Mouse (Mus musculus): Measurements from ENCODE around the gene Gramd1b. TPM values are rescaled to one million over a fixed set of nuclear protein-coding genes. Genes with fewer than 3 reads are reported as not detected.

Gene Gramd1b
- total RNA-seq, 2 experiments from 2014 or later: 11.6 to 15.8 TPM

DNA sequence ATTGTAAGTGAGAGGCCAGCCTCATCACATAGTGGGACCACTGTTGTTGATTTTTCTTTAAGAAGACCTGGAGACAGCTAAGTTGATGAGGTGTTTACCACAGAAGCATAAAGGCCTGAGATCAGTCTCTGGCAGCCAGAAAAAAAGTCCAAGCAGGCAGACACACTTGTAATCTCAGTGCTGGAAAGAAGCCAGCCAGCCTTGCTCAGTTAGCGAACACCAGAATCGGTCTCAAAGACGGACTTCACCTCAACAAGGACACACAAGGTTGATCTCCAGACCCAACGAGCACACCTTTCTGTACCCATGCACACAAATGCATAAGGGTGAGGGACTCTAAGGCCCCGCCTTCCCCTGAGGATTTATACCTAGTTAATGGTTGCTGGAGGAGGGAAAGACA is 125.9 kb downstream of the Gramd1b start:
- intact Hi-C loops (cut with DNase I): no loop called here

DNA sequence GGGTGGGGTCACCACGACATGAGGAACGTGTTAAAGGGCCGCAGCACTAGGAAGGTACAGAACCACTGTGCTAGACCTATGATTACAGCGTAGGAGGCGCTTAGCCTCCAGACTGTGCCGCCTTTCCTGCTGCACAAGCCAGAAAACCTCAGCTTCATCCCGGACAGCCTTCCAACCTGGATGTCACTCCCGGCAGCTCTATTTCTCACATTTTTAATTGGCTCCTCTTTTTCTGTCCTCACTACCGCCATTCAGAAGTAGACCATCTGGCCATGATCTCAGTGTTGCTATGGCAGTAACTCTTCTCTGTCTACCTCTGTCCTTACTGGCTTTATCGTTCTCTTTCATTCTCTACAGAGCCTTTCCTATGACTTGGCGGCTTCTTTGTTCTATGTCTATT is 126.5 kb downstream of the Gramd1b start:
- DNase-seq: no peak
- intact Hi-C loops (cut with DNase I): no loop called here

More for the DNA sequence above, 125.9 kb downstream of the Gramd1b start:
- DNase-seq: no peak

DNA sequence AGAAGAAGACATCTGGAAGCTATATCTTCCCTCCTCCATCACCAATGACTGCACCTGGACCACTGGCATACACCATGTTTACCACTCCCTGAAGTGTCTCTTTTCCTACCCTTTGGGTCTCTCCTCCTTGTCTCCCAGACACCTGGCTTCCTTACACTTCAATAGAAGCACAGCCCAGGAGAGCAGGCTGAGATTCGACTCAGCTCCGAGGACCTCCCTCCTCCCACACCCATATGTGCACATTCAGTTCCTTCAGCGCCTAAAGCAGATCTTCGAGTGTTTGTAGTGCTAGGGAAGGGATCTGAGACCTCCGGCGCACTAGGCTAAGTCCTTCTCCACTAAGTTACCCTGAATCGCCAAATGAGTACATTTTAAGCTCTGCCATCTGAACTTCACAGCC is 127.4 kb downstream of the Gramd1b start:
- intact Hi-C loops (cut with DNase I): no loop called here
- no peak for DNase-seq

DNA sequence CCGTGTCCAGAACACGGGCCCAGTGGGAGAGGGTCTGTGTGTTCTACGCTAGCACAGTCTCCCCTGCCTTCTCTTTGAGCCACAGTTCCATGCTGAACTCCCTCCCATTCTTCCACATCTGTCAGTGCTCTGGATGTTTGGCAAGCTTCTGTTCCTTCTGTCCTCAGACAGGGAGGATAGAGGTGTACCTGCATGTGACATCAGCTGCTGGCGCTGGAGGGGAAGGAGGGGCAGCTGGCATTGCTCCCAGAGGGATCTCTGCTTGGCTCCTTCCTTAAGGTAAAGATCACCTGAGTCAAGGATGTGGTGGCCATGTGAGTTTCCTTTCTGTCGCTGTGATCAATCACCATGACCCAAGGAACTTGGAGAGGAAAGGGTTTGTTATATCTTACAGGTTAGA is 129.4 kb downstream of the Gramd1b start:
- DNase-seq: no peak
- intact Hi-C loops (cut with DNase I): no loop called here

DNA sequence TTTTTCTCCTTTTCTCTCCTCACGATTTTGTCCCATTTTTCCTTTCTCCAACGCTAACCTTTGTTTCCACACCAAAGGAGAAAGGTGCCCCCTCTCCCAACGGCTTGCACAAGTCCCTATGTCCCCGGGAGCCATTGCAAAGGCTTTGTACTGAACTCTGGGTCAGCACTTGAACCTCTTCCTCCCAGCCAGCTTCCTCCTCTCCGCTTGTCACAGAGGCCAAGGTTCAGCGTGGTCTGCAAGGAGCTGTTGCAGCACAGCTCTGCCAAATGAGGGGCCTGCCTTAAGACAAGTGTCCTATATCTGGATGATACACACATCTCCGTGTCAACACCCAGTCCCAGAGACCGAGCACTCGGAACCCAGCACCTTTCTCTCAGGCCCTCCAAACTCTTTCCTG is 130.3 kb downstream of the Gramd1b start:
- DNase-seq: no peak
- intact Hi-C loops (cut with DNase I): no loop called here

DNA sequence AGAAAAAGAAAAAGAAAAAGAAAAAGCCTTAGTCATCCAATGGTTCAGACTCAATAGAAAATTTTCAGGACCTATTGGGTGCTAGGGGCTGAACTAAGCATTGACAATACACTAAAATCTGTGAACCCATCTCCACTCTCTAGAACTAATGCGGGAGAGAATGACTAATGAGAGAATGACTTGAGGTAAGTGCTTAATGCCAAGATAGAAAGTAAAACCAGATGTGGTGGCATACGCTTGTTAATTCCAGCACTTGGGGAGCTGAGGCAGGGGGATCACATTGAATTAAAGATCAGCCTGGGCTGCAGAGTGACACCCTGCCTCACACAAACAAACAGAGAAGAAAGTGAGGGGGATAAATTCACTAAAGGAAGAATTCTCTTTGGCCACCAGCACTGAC is 131.0 kb downstream of the Gramd1b start:
- DNase-seq: no peak
- intact Hi-C loops (cut with DNase I): no loop called here

DNA sequence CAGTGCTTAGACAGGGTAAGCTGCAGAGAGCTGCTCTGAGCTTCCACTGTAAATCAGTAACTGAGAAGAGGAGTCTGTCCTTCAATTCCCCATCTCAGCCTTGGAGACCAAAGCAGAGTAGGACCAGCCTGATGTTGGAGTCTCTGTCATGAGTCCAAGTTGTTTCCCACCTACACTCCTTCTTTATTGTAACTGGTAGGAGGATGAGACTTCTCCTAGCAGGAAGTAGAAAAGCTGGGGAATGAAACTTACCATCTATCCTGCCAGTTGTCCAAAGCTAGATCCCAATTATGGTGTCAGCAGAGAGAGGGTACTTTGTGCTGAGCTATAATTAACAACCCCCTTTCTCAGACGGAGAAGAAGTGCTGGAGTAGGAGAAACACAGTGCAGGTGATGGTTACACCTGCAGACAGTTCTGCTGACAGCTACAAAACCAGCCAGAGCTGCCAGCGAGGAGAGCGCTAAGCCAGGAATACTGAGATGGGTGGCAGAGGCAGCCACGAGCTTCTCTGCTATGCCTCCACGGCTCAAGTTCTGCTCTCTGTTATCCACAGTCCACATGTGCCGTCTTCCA is 131.7 kb downstream of the Gramd1b start:
- intact Hi-C loops (cut with DNase I): no loop called here
- no peak for DNase-seq

DNA sequence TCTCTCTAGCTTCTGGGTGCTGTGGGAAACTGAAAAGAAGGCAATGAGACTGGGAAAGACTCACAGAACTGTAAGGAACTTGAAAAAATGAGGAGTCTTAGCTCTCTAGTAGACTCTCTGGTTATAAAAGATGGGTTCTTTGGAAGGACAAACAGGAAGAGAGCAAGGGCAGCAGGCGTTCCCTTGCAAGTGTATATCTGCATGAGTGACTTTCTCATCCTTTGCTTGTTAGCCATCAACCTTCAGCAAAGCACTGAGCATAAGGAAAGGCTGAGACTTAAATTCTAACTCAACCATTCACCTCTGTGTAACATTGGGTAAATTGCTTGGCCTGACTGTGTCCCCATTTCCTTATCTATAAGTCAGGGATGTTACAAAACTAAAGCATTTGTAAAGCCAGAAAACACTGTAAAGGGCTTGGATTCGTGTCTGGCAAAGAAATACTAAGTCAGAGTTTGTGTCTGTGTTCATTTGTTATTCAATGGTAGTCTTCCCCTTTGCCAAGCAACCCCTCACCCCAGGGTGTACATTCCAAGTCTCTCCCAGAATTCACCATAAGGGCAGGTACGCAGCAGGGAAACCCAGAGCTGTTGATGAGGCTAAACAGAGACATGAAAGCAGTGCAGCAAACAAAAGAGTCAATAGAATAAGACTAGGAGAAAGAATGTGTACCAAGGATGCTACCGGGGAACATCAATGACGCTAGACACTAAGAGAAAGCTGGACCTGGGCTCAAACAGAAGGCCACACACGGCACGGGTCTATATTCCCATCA is 133.5 kb downstream of the Gramd1b start:
- intact Hi-C loops (cut with DNase I): no loop called here
- no peak for DNase-seq

DNA sequence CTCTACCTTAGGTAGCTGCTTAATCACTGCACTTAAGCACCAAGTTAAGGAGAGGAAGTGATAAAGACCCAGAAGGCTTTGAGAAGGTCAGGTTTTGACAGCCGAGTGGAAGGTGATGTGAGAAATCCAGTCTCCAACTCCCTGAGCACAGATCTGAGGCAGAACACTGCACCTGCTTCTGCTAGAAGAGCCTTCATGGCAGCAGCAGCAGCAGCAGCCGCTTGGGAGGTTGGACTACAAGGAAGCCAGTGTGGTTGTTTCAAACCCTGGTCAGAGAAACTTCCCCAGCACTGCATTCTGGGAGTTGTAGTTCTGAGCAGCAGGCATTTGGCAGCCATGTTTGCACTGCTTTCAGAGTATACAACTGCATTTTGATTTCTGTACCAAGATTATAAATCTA is 134.1 kb downstream of the Gramd1b start:
- peak; percentile 58 to 63 for DNase-seq
- intact Hi-C loops (cut with DNase I): no loop called here

DNA sequence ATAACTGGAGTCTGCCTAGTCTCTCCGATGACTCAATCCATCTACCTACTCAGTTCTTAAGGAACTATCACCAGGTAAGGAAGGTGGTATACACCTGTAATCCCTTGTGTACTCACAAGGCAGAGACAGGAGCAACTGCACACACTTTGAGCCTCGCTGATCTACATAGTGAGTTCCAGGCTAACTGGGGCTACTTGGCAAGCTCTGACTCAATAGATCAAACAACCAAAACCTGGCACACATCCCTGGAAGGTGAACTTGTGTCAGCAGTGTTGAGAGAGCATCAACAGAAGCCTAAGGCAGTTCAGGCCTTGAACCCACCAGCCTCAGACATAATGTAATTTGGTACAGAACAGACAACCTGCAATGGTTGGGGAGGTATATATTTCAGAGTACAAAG is 135.0 kb downstream of the Gramd1b start:
- intact Hi-C loops (cut with DNase I): no loop called here
- DNase-seq: no peak

DNA sequence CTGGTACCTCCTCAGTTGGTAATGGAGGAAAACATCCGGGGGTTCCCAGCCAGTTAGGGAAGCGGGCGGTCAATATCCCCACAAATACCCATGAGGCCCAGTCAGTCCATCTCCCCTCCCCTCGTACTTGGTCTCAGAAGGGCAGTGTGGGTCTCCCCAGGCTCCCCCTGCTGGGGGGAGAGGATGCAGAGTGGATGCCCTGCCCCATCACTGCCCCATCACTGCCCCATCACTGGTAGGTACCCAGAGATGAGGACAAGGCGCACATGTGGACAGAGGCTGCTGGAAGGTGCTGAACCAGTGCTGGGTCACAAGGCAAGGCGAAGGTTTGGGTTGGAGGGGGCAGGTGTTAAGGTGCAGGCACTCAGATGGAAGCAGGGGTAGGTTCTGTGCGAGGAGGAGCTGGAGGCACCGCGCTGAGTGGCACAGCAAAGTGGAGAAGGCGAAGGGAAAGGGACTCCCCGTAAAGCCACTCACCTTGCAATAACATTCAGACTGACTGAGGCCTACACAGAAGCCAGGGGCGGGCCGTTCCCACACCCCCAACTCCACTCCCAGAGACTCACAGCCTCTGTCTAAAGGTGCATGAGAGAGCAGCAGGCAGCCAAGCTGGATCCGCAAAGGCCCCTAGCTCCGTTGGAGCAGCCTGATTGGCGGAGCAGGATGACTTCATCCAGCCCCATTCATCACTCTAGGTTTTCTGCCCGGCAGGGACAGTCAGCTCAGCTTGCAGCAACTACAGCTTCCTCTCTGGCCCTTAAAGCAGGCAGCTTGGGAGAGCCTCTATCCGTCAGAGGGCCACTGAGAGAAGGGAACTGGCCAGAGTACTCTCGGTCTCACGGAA is 139.1 kb downstream of the Gramd1b start:
- intact Hi-C loops (cut with DNase I): loop anchor here (5.0 kb wide), 1 partner anchor 40 kb away; no protein-coding TSS in a partner anchor

DNA sequence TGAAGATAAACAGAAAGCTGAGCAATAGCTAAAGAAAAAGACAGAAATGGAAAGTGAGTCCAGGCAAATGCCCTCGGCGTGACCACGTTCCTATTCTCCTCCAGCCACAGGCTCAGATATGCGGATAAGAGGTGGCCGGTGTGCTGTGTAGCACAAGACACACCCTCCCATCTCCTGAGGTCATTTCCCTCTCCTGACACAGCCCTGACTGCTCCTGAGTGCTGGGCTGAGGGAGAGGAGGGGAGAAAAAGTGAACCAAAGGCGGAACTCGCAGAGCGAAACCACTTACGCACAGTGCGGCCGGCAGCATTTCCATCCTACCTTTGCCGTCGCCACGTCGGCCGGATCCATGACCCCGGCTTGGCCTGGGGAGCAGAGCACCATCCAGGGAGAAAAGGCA is 139.8 kb downstream of the Gramd1b start:
- intact Hi-C loops (cut with DNase I): loop anchor here (5.0 kb wide), 1 partner anchor 39 kb away; no protein-coding TSS in a partner anchor
- DNase-seq: no peak

More for the DNA sequence above, 139.1 kb downstream of the Gramd1b start:
- DNase-seq: peak; percentile 30 to 31

DNA sequence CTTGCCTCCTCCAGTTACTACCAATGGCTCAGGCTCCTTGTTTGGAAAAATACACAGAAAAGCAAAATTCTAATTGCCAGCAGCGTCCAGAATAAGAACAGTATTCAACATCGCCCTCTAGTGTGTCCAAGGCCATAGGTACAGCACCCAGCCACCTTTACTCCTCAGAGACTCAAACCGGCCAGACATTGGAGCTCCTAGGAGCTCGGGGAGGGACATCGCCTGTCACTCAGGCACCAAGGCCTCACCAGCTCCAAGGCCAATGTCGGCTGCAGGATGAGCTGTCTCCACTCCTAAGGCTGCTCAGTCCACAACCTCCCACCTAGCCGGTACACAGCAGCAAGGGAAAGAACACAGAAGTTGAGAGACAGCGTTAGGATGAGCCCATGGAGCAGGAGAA is 140.3 kb downstream of the Gramd1b start:
- intact Hi-C loops (cut with DNase I): loop anchor here (5.0 kb wide), 1 partner anchor 39 kb away; no protein-coding TSS in a partner anchor

DNA sequence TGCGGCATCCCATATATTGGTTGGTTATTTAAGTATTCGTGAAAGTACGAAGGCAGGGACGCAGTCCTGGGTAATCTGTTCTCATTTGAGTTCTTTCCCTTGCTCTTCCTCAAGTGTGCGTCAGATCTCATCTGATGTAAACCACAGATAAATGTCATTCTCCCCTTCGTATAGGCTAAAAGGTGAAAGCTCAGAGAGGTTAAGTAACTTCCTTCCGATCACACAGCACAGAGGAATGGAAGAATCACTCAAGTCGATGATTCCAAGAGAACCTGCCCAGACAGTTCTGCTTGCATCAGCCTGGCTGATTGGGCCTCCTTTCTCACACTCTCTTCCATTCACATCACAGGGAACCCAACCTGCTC is 140.8 kb downstream of the Gramd1b start:
- DNase-seq: no peak
- intact Hi-C loops (cut with DNase I): loop anchor here (5.0 kb wide), 1 partner anchor 38 kb away; no protein-coding TSS in a partner anchor

More for the DNA sequence above, 140.3 kb downstream of the Gramd1b start:
- DNase-seq: peak; percentile 13 to 20

DNA sequence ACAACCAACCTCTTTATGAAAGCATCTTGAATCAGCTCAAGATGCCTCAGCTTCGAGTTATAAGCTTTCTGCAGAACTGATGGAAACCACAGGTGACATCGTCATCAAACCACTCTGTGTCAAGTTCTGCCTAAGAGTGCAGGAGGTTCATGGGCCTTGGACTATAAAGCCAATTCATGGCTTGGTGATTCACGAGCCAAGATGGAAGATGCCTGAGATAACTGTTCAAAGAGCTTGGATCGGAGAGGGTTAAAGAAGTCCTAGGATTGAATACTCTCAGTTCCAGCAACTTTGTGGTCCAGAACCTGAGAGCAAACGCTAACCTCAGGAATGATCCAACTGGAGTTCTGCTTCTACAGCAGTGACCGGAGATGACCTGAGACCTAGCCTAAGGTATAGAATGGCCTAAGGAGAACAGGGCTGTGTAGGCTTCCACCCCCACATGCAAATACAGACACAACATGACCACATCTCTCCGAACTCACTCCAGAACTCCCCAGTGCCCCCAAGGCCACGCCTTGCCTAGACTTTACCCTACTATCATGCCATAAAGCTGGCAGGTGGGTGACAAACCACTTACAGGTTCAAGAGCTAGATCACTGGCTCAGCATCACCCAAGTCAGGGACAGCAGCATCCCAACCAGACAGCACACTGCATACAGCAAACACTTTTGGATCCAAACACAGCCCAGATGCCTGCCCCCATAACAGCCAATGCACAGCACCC is 141.4 kb downstream of the Gramd1b start:
- intact Hi-C loops (cut with DNase I): loop anchor here (5.0 kb wide), 2 partner anchors 38 to 163 kb away; no protein-coding TSS in a partner anchor
- no peak for DNase-seq

DNA sequence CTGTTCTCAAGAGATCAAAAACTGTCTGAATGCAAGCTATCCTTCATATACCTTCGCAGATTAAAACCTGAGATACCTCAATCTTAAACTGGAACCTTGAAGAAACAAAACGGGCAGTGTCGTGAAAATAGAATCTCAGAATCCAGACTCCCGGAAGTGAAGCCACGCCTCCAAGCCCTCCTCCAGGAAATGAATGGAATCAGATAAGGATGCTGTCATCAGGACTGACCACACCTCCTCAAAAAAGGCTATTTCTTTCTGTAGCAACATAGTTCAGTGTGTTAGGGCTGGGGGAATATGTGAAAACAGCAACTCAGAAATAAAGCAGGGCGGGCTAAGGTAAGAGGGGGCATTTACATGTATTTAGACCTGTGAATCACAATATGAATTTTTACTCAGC is 142.0 kb downstream of the Gramd1b start:
- DNase-seq: no peak
- intact Hi-C loops (cut with DNase I): loop anchor here (5.0 kb wide), 1 partner anchor 162 kb away; no protein-coding TSS in a partner anchor

DNA sequence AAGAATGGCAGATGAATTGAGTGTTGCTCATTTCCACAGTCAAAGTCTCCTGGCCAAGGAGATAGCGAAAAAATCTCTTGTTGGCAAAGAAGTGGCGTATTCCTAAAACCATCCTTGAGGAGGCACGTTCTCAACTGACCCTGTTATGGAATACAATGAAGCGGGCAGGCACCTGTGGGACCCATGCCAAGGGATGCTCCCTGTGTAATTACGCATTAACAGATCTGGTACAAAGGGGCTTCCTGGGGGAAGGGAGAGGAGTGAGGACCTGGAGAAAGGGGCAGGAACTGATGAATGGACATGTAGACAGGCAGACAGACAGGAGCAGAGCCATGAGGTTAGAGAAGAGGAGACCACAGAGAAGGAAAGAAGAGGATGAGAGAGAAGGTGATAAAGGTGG is 146.4 kb downstream of the Gramd1b start:
- DNase-seq: no peak
- intact Hi-C loops (cut with DNase I): loop anchor here (5.0 kb wide), 1 partner anchor 157 kb away; no protein-coding TSS in a partner anchor

DNA sequence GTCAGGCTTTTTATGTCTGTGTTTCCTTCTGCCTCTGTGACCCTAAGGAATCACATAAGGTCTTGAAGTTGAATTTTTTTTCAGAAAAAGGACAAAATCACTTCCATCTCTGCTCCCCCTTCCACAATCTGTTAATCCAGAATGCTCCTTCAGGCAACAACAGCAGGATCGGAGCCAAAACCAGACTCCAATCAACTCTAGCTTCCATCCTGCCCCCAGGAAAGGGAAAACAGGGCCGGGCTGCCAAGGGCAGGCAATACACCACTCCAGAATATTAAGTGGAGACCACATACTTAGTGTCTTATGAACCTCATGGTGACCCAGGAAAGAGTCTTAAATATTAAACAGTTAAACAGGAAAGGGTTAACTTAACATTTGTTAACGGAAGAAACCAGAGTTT is 148.7 kb downstream of the Gramd1b start:
- intact Hi-C loops (cut with DNase I): no loop called here
- no peak for DNase-seq

DNA sequence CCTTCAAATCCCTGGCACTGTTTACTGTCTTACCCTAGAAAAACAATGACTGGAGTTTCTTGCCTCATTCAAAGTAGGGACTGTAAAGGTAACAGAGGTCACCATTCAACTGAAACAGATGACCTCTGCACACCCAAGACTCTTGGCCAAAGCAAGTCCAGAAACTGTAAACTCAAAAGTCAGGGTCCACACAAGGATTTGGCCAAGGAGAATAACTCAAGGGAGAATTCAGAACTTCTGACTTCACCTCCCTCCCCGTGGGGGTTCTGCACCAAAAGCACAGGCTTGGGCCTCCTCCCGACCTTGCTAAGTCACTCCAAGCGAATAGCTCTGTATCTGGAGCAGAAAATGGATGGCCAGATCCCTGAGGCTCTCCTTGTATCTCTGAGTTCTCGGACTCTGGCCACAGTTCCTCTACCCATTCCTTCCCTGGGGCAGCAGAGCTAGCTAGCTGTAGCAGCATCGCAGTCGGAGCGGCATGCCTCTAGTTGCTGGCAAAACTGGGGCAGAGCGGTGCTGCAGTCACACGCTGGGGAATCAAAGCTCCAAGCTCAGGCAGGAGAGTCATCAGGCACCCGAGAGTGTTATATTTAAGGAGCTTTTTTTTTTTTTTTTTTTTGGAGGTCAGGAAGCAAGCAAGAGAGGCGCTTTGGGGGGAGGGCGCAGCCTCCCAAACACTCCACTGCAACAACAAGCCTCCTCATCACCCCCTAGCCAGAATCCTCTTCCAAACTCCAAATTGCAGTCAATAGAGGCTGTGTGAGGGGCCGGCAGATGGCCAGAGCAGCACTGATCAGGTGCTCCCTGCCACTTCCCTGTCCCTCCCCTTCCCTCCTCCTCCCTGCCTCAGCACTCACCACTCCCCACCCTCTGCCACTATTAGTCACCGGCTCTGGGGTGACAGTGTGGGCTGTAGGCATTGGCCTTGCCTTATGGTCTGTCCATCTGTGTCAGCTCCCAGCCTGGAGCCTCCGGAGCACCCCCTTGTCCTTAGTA is 149.5 kb downstream of the Gramd1b start:
- peak; percentile 15 to 18 for DNase-seq
- intact Hi-C loops (cut with DNase I): no loop called here
